Mouse (Mus musculus): ENCODE data around the gene Tdo2. TPM values are rescaled to one million over a fixed set of nuclear protein-coding genes. Genes with fewer than 3 reads are reported as not detected.

The Tdo2 gene
- polyA plus RNA-seq, 1 experiment from 2014 or later: 0.04 TPM

GRCm38 (mm10) chr3:81910286-81911036, 65.5 kb downstream of the Tdo2 start:
- no peak for DNase-seq (ENCODE audit: low spot score)
- Histone ChIP-seq H3K9me3 (no peaks in the 10 kb centered on the region), H3K27ac (replicated peaks) (no peak overlapping the region), H3K4me1 (no peaks in the 10 kb centered on the region), H3K36me3 (replicated peaks) (no peaks in the 10 kb centered on the region), H3K27me3 (replicated peaks; ENCODE audit: low read depth, poor library complexity, severe bottlenecking) (no peaks in the 10 kb centered on the region), H3K4me3 (no peak overlapping the region)
- 84% methylated on average over 6 of the region's 6 CpGs for WGBS

Other genes starting within 250 kb of the Tdo2 start
- gene Ctso, start 43.6 kb downstream of the Tdo2 start, polyA plus RNA-seq (2016; fragmentation: Nextera tagmentation; extraction: Ambion mirVana): 3.2 and 5.3 TPM in 2 replicates
- not detected in 2 replicates for gene Asic5, start 6.1 kb upstream of the Tdo2 start, polyA plus RNA-seq (2016; fragmentation: Nextera tagmentation; extraction: Ambion mirVana)
- 3.2 and 3.5 TPM in 2 replicates for gene Gucy1b1, start 98.5 kb upstream of the Tdo2 start, polyA plus RNA-seq (2016; fragmentation: Nextera tagmentation; extraction: Ambion mirVana)
- gene Gucy1a1, start 169.6 kb upstream of the Tdo2 start, polyA plus RNA-seq (2016; fragmentation: Nextera tagmentation; extraction: Ambion mirVana): 2.1 and 2.3 TPM in 2 replicates